Mouse (Mus musculus) brain, embryonic 14.5 days (tissue): ENCODE measurements around the gene Inpp5d.

Source experiments
- CTCF ChIP-seq: fragments of 200-500 bp; IDR thresholded peaks from 2 replicates; pipeline ENCODE4 v1.5.1; 2012; ENCODE audit warnings: inconsistent platforms, mild to moderate bottlenecking, moderate library complexity, borderline replicate concordance; ENCODE audit not compliant: insufficient read depth, insufficient read length; ENCODE audit errors: extremely low read depth
- POLR2A ChIP-seq: fragments of 200-500 bp; IDR thresholded peaks from 2 replicates; pipeline ENCODE4 v1.6.1; 2012; ENCODE audit warnings: mild to moderate bottlenecking, inconsistent platforms, borderline replicate concordance; ENCODE audit not compliant: poor library complexity, insufficient read depth, insufficient read length, severe bottlenecking; ENCODE audit errors: extremely low read depth

DNA sequence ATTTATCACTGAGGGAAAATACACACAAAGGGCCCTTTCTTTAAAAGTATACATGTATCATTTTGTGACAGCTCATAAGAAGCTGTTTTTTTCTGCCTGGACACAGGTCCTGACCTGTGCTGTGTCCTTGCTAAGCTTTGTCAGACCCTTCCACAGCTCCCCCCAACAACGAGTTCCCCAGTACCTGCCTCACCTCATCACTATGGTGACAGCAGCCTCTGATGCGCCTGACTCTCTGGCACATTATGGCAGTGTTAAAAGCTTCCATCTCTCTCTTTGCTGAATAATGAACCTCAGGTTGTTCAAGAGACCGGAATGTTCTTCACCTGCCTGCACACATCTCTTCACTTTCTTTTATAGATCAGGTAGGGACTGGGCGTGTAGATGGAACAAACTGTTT is 51.4 kb downstream of the Inpp5d start:
- TF ChIP-seq CTCF (no peak), POLR2A (no peak)
